Mouse (Mus musculus) megakaryocyte progenitor cell, adult 5-6 weeks (primary cell): Measurements from ENCODE around the gene Zfp771. TPM values are rescaled to one million over a fixed set of nuclear protein-coding genes. Genes with fewer than 3 reads are reported as not detected.

ENCODE experiments used
- ATAC-seq: replicated peaks from 2 replicates; pipeline ENCODE4 v1.8.0; 2016; ENCODE audit warnings: mild to moderate bottlenecking, moderate TSS enrichment, inconsistent platforms; ENCODE audit not compliant: poor library complexity
- total RNA-seq, 2 experiments: library from RNA; stranded (forward) in 1 of 2; stranded (reverse) in 1 of 2; fragments of 157-497, 149-512 nt in 1 of 2; fragments of 200-1000 nt in 1 of 2; gene quantifications; 2 replicates each; pipeline versions ENCODE4 v1.2.3 to v1.2.4; 2015 to 2017

Gene Zfp771
- total RNA-seq, 2 experiments from 2014 or later = 2.7 to 3.4 TPM

DNA sequence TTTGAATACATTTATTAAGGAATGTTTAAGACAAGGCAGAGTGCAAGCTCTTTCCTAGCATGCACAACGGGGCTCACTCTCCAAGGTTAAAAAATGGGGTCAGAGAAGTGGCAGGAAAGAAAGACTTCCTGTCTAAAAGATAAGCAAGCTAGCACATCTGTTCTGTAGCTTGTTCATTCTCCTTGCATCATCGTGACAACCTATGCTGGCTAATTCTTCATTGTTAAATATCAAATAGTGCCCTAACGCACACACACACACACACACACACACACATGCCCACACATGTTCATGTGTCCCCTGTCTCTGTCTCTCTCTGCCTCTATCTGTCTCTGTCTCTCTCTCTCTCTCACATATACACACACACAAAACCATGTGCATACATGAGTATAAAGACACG, 37.0 kb downstream of the Zfp771 start:
- ATAC-seq = peak; percentile 40

- no peak for ATAC-seq
These were observed 38.1 kb downstream of the Zfp771 start for GRCm38 (mm10) chr7:127282190-127282589.

GRCm38 (mm10) chr7:127285154-127285553, 41.1 kb downstream of the Zfp771 start:
- ATAC-seq = peak; percentile 88

GRCm38 (mm10) chr7:127287940-127288339, 43.9 kb downstream of the Zfp771 start:
- peak; percentile 54 for ATAC-seq

DNA sequence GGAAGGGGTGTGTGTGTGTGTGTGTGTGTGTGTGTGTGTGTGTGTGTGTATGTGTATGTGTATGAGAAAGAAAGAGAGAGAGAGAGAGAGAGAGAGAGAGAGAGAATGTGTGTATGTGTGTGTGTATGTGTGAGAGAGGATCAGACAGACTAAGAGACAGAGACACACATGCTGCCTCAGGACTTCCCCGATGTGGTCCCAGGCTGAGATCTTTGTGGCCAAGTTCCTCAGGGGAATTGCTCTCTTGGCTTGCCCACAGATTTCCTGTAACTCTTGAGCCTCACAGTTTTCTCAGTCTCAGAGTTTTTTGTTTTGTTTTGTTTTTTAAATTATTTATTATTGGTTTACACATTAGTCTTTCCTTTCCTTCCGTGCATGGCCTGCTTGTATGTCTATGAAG, 45.2 kb downstream of the Zfp771 start:
- ATAC-seq = no peak

GRCm38 (mm10) chr7:127290142-127290541, 46.1 kb downstream of the Zfp771 start:
- ATAC-seq = peak; percentile 51

DNA sequence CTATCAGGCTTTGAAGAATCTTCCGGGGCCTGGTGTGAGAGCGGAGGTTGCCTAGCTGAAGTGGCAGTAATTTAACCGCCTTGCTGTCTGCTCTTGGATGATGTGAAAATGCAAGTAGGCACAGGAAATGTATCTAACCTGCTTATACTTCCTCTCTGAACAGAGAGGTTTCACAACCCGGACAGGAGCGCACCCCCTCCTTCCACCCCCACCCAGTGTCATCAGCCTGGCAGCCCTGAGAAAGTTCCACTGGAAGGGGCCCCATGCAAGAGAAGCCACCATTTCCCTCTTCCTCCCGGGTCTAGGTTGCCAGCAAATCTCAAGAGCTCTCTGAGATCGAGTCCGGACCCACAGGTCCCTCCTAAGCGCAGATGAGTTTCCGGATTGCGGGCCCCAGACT, 52.0 kb downstream of the Zfp771 start, which contains the start of gene Itgal:
Itgal (plus strand) TSS at position 163 of the 400 bp plus-strand sequence.
- ATAC-seq = peak; percentile 94

DNA sequence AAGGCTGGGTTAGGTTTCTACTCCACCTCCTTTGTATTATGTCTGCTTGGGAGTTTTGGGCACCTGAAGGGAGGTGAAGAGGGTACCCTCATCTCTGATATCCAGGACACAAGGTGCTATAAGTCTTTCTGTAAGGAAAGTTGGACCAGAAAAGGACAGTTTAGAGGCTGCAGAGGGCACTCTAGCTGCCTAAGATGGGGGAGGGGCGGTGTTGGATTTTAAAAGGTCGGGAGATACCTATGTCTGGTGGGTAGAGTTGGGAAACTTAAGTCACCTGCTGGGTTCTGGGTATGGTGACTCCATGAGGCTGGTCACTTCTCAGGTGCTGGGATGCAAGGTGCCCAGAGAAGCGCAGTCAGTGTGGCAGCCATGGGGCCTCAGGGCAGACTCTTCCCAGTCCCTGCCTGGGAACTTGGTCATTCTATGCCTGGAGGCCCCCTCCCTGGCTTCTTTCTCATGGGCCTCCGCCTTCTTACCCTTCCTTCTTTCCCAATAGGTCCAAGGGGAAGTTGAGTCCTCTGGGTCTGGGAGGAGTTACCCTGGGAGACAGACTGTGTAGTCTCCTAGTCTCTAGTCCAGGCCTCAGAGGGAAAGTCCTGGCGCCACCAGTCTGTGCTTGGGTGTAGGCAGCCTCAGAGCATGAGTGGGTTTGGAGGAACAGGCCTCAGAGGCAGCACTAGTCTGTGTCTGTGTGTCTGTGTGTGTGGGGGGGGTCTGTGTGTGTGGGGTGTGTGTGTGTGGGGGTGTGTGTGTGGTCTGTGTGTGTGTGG, 52.9 kb downstream of the Zfp771 start:
- peak; percentile 45 for ATAC-seq

DNA sequence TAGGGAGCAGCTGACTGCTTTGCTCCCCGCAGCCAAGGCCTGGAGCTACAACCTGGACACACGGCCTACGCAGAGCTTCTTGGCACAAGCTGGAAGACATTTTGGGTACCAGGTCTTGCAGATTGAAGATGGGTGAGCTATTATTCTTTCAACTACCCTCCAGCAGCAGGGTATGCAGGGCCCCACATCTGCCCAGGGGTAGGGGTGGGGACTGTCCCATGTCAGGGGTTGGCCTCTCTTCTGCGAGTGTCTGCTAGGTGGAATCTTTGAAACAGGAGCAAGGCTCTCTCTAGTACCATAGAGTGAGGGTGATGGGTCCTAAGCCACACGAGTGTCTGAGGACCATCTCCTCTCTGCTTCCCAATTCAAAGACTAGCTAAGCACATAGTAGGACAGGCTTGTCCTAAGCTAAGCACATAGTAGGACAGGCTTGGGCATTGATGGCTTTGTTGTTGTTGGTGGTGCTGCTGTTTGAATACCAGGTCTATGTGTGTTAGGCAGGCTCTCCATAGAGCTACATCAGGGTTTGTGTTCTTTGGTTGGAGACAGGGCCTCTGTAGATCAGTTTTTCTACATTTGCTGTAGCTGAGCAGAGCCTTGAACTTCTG, 53.6 kb downstream of the Zfp771 start:
- no peak for ATAC-seq

Other genes starting within 250 kb of the Zfp771 start
- gene Mvp, start 229.7 kb upstream of the Zfp771 start, total RNA-seq (2015) = 2.2 and 5.1 TPM in 2 replicates
- gene Mvp, start 229.7 kb upstream of the Zfp771 start, total RNA-seq (2017) = 17.4 and 19.2 TPM in 2 replicates
- not detected in 2 replicates for gene Pagr1b, start 227.8 kb upstream of the Zfp771 start, total RNA-seq (2015)
- gene Pagr1b, start 227.8 kb upstream of the Zfp771 start, total RNA-seq (2017) = not detected in 2 replicates
- gene Pagr1a, start 226.9 kb upstream of the Zfp771 start, total RNA-seq (2015) = 44.2 and 55.4 TPM in 2 replicates
- 39.8 and 48.1 TPM in 2 replicates for gene Pagr1a, start 226.9 kb upstream of the Zfp771 start, total RNA-seq (2017)
- 0.69 TPM in 1 of 2 replicates, not detected in the other for gene Gm42742, start 223.2 kb upstream of the Zfp771 start, total RNA-seq (2015)
- gene Gm42742, start 223.2 kb upstream of the Zfp771 start, total RNA-seq (2017) = 0.21 and 3.7 TPM in 2 replicates
- gene Prrt2, start 223.1 kb upstream of the Zfp771 start, total RNA-seq (2015) = 0.74 and 1.1 TPM in 2 replicates
- 0.44 TPM in 1 of 2 replicates, not detected in the other for gene Prrt2, start 223.1 kb upstream of the Zfp771 start, total RNA-seq (2017)
- 93.4 and 103 TPM in 2 replicates for gene Maz, start 217.2 kb upstream of the Zfp771 start, total RNA-seq (2015)
- gene Maz, start 217.2 kb upstream of the Zfp771 start, total RNA-seq (2017) = 64.2 and 64.5 TPM in 2 replicates
- gene Kif22, start 201.8 kb upstream of the Zfp771 start, total RNA-seq (2015) = 76.8 and 89.8 TPM in 2 replicates
- 67.8 and 84.8 TPM in 2 replicates for gene Kif22, start 201.8 kb upstream of the Zfp771 start, total RNA-seq (2017)
- 4.4 and 4.7 TPM in 2 replicates for gene Zg16, start 156.9 kb upstream of the Zfp771 start, total RNA-seq (2015)
- 1.7 and 4.0 TPM in 2 replicates for gene Zg16, start 156.9 kb upstream of the Zfp771 start, total RNA-seq (2017)
- gene AI467606, start 152.9 kb upstream of the Zfp771 start, total RNA-seq (2015) = 27.4 and 27.5 TPM in 2 replicates
- 17.5 and 20.6 TPM in 2 replicates for gene AI467606, start 152.9 kb upstream of the Zfp771 start, total RNA-seq (2017)
- gene Qprt, start 122.0 kb upstream of the Zfp771 start, total RNA-seq (2015) = 2.0 and 3.5 TPM in 2 replicates
- 1.1 and 1.9 TPM in 2 replicates for gene Qprt, start 122.0 kb upstream of the Zfp771 start, total RNA-seq (2017)
- gene Spn, start 106.5 kb upstream of the Zfp771 start, total RNA-seq (2015) = 86.0 and 93.4 TPM in 2 replicates
- gene Spn, start 106.5 kb upstream of the Zfp771 start, total RNA-seq (2017) = 294 and 316 TPM in 2 replicates
- 16.8 and 17.4 TPM in 2 replicates for gene Cd2bp2, start 48.2 kb upstream of the Zfp771 start, total RNA-seq (2015)
- gene Cd2bp2, start 48.2 kb upstream of the Zfp771 start, total RNA-seq (2017) = 56.0 and 65.7 TPM in 2 replicates
- 12.8 and 13.8 TPM in 2 replicates for gene Tbc1d10b, start 35.8 kb upstream of the Zfp771 start, total RNA-seq (2015)
- gene Tbc1d10b, start 35.8 kb upstream of the Zfp771 start, total RNA-seq (2017) = 34.0 and 36.0 TPM in 2 replicates
- 7.8 and 10.6 TPM in 2 replicates for gene Mylpf, start 35.4 kb upstream of the Zfp771 start, total RNA-seq (2015)
- gene Mylpf, start 35.4 kb upstream of the Zfp771 start, total RNA-seq (2017) = 6.0 and 6.8 TPM in 2 replicates
- gene Zfp553, start 11.2 kb upstream of the Zfp771 start, total RNA-seq (2015) = 6.5 and 9.0 TPM in 2 replicates
- 13.8 and 15.4 TPM in 2 replicates for gene Zfp553, start 11.2 kb upstream of the Zfp771 start, total RNA-seq (2017)
- 27.0 and 38.6 TPM in 2 replicates for gene Sept1, start 11.1 kb upstream of the Zfp771 start, total RNA-seq (2015)
- 21.7 and 35.4 TPM in 2 replicates for gene Sept1, start 11.1 kb upstream of the Zfp771 start, total RNA-seq (2017)
- gene Dctpp1, start 16.4 kb downstream of the Zfp771 start, total RNA-seq (2015) = 92.7 and 106 TPM in 2 replicates
- gene Dctpp1, start 16.4 kb downstream of the Zfp771 start, total RNA-seq (2017) = 62.4 and 63.5 TPM in 2 replicates
- gene Sephs2, start 29.8 kb downstream of the Zfp771 start, total RNA-seq (2015) = 63.9 and 74.4 TPM in 2 replicates
- 161 and 168 TPM in 2 replicates for gene Sephs2, start 29.8 kb downstream of the Zfp771 start, total RNA-seq (2017)
- gene Itgal, start 52.0 kb downstream of the Zfp771 start, total RNA-seq (2015) = 50.3 and 53.6 TPM in 2 replicates
- gene Itgal, start 52.0 kb downstream of the Zfp771 start, total RNA-seq (2017) = 21.4 and 23.8 TPM in 2 replicates
- 2.3 and 3.2 TPM in 2 replicates for gene Zfp768, start 101.3 kb downstream of the Zfp771 start, total RNA-seq (2015)
- 6.5 and 8.9 TPM in 2 replicates for gene Zfp768, start 101.3 kb downstream of the Zfp771 start, total RNA-seq (2017)
- 4.2 and 4.3 TPM in 2 replicates for gene Zfp747, start 131.8 kb downstream of the Zfp771 start, total RNA-seq (2015)
- 7.4 and 9.2 TPM in 2 replicates for gene Zfp747, start 131.8 kb downstream of the Zfp771 start, total RNA-seq (2017)
- 1.5 and 2.1 TPM in 2 replicates for gene 9130019O22Rik, start 142.9 kb downstream of the Zfp771 start, total RNA-seq (2015)
- gene 9130019O22Rik, start 142.9 kb downstream of the Zfp771 start, total RNA-seq (2017) = 4.2 and 6.5 TPM in 2 replicates
- gene E430018J23Rik, start 149.4 kb downstream of the Zfp771 start, total RNA-seq (2015) = 1.0 and 1.5 TPM in 2 replicates
- gene E430018J23Rik, start 149.4 kb downstream of the Zfp771 start, total RNA-seq (2017) = 2.3 and 4.8 TPM in 2 replicates
- 9.3 and 10.9 TPM in 2 replicates for gene Zfp764, start 162.5 kb downstream of the Zfp771 start, total RNA-seq (2015)
- gene Zfp764, start 162.5 kb downstream of the Zfp771 start, total RNA-seq (2017) = 9.9 and 12.4 TPM in 2 replicates
- gene Zfp688, start 177.8 kb downstream of the Zfp771 start, total RNA-seq (2015) = 7.1 and 9.0 TPM in 2 replicates
- gene Zfp688, start 177.8 kb downstream of the Zfp771 start, total RNA-seq (2017) = 4.7 and 5.9 TPM in 2 replicates
- gene Zfp689, start 204.9 kb downstream of the Zfp771 start, total RNA-seq (2015) = 2.2 and 2.3 TPM in 2 replicates
- gene Zfp689, start 204.9 kb downstream of the Zfp771 start, total RNA-seq (2017) = 1.2 and 3.0 TPM in 2 replicates
- gene Prr14, start 215.3 kb downstream of the Zfp771 start, total RNA-seq (2015) = 74.8 and 85.3 TPM in 2 replicates
- gene Prr14, start 215.3 kb downstream of the Zfp771 start, total RNA-seq (2017) = 22.6 and 27.2 TPM in 2 replicates
- gene Fbrs, start 234.9 kb downstream of the Zfp771 start, total RNA-seq (2015) = 90.7 and 101 TPM in 2 replicates
- 19.5 and 20.0 TPM in 2 replicates for gene Fbrs, start 234.9 kb downstream of the Zfp771 start, total RNA-seq (2017)